8 mouse cellular contexts compared by ENCODE assay signal in the genomic region with DNA sequence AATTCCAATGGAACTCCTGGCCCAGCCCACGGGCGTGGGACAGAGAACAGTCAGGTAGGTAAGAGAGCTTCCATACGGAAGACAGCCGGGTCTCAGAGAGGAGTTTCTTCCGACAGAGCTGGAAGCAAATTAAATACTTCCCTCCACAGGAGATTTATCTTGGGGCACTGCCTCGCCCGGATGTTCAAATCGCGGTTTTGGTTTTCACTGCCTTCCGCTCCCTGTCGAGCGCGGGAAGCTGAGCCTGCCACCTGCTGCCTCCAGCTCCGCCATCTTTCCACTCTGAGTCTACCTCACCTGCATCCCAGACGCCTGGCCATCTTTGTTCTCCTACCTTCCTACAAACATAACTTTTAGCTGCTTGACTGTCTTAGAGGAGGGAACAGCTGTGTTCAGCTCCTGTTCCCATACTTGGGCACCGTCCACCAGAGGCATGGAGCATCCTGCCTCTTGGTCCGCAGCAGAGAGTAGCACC. TPM values are rescaled to one million over a fixed set of nuclear protein-coding genes. Genes with fewer than 3 reads are reported as not detected.
DNase-seq lines count a peak whose midpoint lies in the region; ATAC-seq and TF ChIP-seq lines count a peak whose summit lies in the region.

No protein-coding gene starts in this region.

- DNase-seq in CD8-positive naive resting alpha-beta T cell, adult 2 months (ENCODE audit: low read depth in 2 of 2, low spot score in 2 of 2), result peak; percentile 68 to 77
- peak; percentile 85 for DNase-seq in T-cell, adult 2 months (ENCODE audit: low spot score)
- DNase-seq in embryonic facial prominence, embryonic 10.5 days (ENCODE audit: low spot score), result peak; percentile 69
- no peak for DNase-seq in heart, postnatal 0 days (ENCODE audit: low spot score)
- peak; percentile 44 to 63 for DNase-seq in kidney, postnatal 4 days
- DNase-seq in right cerebral cortex, postnatal 25 days, result peak; percentile 36
- DNase-seq in yolk sac, embryonic 10.5 days (ENCODE audit: low spot score), result peak; percentile 20

- peak overlapping the region; percentile 94 for H3K27ac ChIP-seq in embryonic facial prominence, embryonic 10.5 days (replicated peaks)
- H3K27ac ChIP-seq in heart, postnatal 0 days (ENCODE audit: low read depth), result peak overlapping the region; percentile 63

- no peak for TF ChIP-seq EP300 in heart, postnatal 0 days (IDR thresholded peaks at IDR 0.05; ENCODE audit: low read depth)

- 6% methylated on average over 17 of the region's 17 CpGs for WGBS in embryonic facial prominence, embryonic 10.5 days
- WGBS in heart, postnatal 0 days, result 5% methylated on average over 17 of the region's 17 CpGs

- H3K4me1 ChIP-seq in embryonic facial prominence, embryonic 10.5 days, result peaks cover 26% of the 10 kb centered on the region
- peaks cover 16% of the 10 kb centered on the region for H3K4me1 ChIP-seq in heart, postnatal 0 days (ENCODE audit: control insufficient read depth, insufficient read depth)

- TF ChIP-seq CTCF in heart, postnatal 0 days (IDR thresholded peaks at IDR 0.05; ENCODE audit: low read depth), result no peak

- ATAC-seq in heart, postnatal 0 days (ENCODE audit: insufficient read depth, low read depth), result no peak
- ATAC-seq in megakaryocyte, adult 5-6 weeks (ENCODE audit: poor library complexity, severe bottlenecking), result peak; percentile 49

- H3K9me3 ChIP-seq in embryonic facial prominence, embryonic 10.5 days, result no peaks in the 10 kb centered on the region; the same call in 1 of the 2 replicates
- peaks cover 4% of the 10 kb centered on the region; the same call in 1 of the 2 replicates for H3K9me3 ChIP-seq in heart, postnatal 0 days (replicated peaks; ENCODE audit: control insufficient read depth, low read length)

- H3K36me3 ChIP-seq in embryonic facial prominence, embryonic 10.5 days (replicated peaks), result peaks cover 26% of the 10 kb centered on the region
- no peaks in the 10 kb centered on the region; the same call in 1 of the 2 replicates for H3K36me3 ChIP-seq in heart, postnatal 0 days (replicated peaks; ENCODE audit: control insufficient read depth, insufficient read depth, low read length)

- peak overlapping the region; percentile 97 for H3K4me3 ChIP-seq in embryonic facial prominence, embryonic 10.5 days
- peak overlapping the region; percentile 83 for H3K4me3 ChIP-seq in heart, postnatal 0 days (ENCODE audit: low read depth, low read length)

- H3K27me3 ChIP-seq in embryonic facial prominence, embryonic 10.5 days (replicated peaks; ENCODE audit: low read depth, poor library complexity, severe bottlenecking), result 0 out of 2 replicates have a peak, but pooled peaks cover 7% of the 10 kb centered on the region
- no peaks in the 10 kb centered on the region for H3K27me3 ChIP-seq in heart, postnatal 0 days (ENCODE audit: control insufficient read depth, insufficient read depth, low read length)

- peak overlapping the region; percentile 92 for H3K4me2 ChIP-seq in heart, postnatal 0 days (ENCODE audit: low read depth, low read length)

- H3K9ac ChIP-seq in heart, postnatal 0 days (replicated peaks; ENCODE audit: low read depth, low read length), result peak overlapping the region; percentile 82

RNA-seq across cellular contexts. Expression of a gene that starts 16.5 kb away (rescaled TPM):
- polyA plus RNA-seq in embryonic facial prominence, embryonic 10.5 days (2016; fragmentation: Nextera tagmentation; extraction: Ambion mirVana), result 10.3 and 11.4 TPM in 2 replicates
- 27.1 and 34.4 TPM in 2 replicates for total RNA-seq in heart, postnatal 0 days (2014; rRNA removed; ENCODE audit: low replicate concordance)
- 3.9 and 4.5 TPM in 2 replicates for polyA plus RNA-seq in heart, postnatal 0 days (2015; fragmentation: Nextera tagmentation; extraction: Ambion mirVana)
- 101 and 107 TPM in 2 replicates for total RNA-seq in megakaryocyte, adult 5-6 weeks (2015)
- total RNA-seq in megakaryocyte, adult 5-6 weeks (2017), result 85.2 and 87.7 TPM in 2 replicates
